Mouse (Mus musculus) lung, adult 2 months (tissue): ENCODE measurements at regions not wholly inside any gene's neighbourhood (a gene's known extent, or its start where the extent isn't known, plus 50 kb on each side); places are given as distances from the start of the nearest gene placed in this dataset.

Experiments
- CTCF ChIP-seq: fragments of 200-500 bp; IDR thresholded peaks from 2 replicates; pipeline ENCODE4 v1.5.1; 2011; ENCODE audit warnings: mild to moderate bottlenecking, low read length, control low read depth; ENCODE audit not compliant: insufficient read depth
- POLR2A ChIP-seq: fragments of 200-500 bp; IDR thresholded peaks from 2 replicates; pipeline ENCODE4 v1.6.1; 2011; ENCODE audit warnings: low read depth, mild to moderate bottlenecking, control low read depth, low read length, borderline replicate concordance; ENCODE audit errors: extremely low read depth

DNA sequence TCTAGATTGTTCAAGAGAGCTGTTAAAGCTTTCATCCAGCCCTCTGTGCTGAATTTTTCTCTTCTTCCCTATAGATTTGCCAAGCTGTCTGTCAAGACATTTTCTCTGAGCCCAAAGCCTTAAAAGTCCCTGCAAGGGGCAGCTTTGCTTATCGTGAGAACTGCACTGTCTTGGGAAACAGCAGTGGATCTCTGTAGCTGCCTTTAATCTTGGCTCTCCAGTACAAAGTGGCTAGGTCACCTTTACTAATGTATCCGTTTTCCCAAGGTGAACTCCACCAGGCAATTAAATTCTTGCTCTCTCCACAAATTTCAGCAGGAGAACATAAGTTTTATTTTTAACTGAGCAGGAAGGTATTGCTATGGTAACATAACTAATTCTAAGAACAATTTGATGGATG lies 431.2 kb downstream of the 9430069I07Rik start:
- TF ChIP-seq POLR2A (no peak), CTCF (no peak)
